ENCODE assay signal across 8 mouse cellular contexts in genomic region chr5:44224916-44225600, GRCm38 (mm10). TPM values are rescaled to one million over a fixed set of nuclear protein-coding genes. Genes with fewer than 3 reads are reported as not detected.
DNase-seq lines count a peak whose midpoint lies in the region; ATAC-seq and TF ChIP-seq lines count a peak whose summit lies in the region.

No protein-coding gene starts in this region.

- no peaks in the 10 kb centered on the region for H3K27me3 ChIP-seq in heart, embryonic 13.5 days (replicated peaks)
- H3K27me3 ChIP-seq in MEL (ENCODE audit: control insufficient read depth in 1 of 2, insufficient read depth in 2 of 2, low read length in 2 of 2): no peaks in the 10 kb centered on the region
- no peaks in the 10 kb centered on the region for H3K27me3 ChIP-seq in hindbrain, embryonic 10.5 days (ENCODE audit: insufficient read depth, poor library complexity, severe bottlenecking)
- no peaks in the 10 kb centered on the region for H3K27me3 ChIP-seq in midbrain, embryonic 12.5 days

- peak overlapping the region; percentile 98 for H3K9ac ChIP-seq in heart, embryonic 13.5 days
- H3K9ac ChIP-seq in MEL (ENCODE audit: control insufficient read depth, low read depth, low read length, poor library complexity, severe bottlenecking): peak overlapping the region; percentile 87
- no peak overlapping the region for H3K9ac ChIP-seq in midbrain, embryonic 12.5 days (replicated peaks)

- peaks cover 49% of the 10 kb centered on the region for H3K4me1 ChIP-seq in heart, embryonic 13.5 days
- H3K4me1 ChIP-seq in MEL (ENCODE audit: control insufficient read depth in 1 of 2, insufficient read depth in 2 of 2, low read length in 2 of 2): peaks cover 23 to 33% of the 10 kb centered on the region in 2 experiments
- H3K4me1 ChIP-seq in hindbrain, embryonic 10.5 days (replicated peaks): peaks cover 36% of the 10 kb centered on the region
- peaks cover 24% of the 10 kb centered on the region for H3K4me1 ChIP-seq in midbrain, embryonic 12.5 days

- no peaks in the 10 kb centered on the region for H3K36me3 ChIP-seq in heart, embryonic 13.5 days
- H3K36me3 ChIP-seq in MEL (ENCODE audit: control insufficient read depth in 1 of 2, insufficient read depth in 2 of 2, low read length in 2 of 2): peaks cover 8 to 38% of the 10 kb centered on the region in 2 experiments
- no peaks in the 10 kb centered on the region for H3K36me3 ChIP-seq in hindbrain, embryonic 10.5 days
- no peaks in the 10 kb centered on the region for H3K36me3 ChIP-seq in midbrain, embryonic 12.5 days

- TF ChIP-seq POLR2A in MEL (IDR thresholded peaks at IDR 0.05; ENCODE audit: control insufficient read depth in 1 of 2, insufficient read depth in 1 of 2, low read depth in 1 of 2, low read length in 2 of 2, poor library complexity in 1 of 2): no peak

- H3K9me3 ChIP-seq in heart, embryonic 13.5 days: no peaks in the 10 kb centered on the region
- H3K9me3 ChIP-seq in MEL (replicated peaks; ENCODE audit: insufficient read depth, low read length): no peaks in the 10 kb centered on the region
- H3K9me3 ChIP-seq in hindbrain, embryonic 10.5 days: no peaks in the 10 kb centered on the region
- H3K9me3 ChIP-seq in midbrain, embryonic 12.5 days: no peaks in the 10 kb centered on the region

- no peak for TF ChIP-seq RAD21 in MEL (IDR thresholded peaks at IDR 0.05; ENCODE audit: low read depth, low read length)

- WGBS in heart, embryonic 13.5 days: 77% methylated on average over 4 of the region's 4 CpGs
- WGBS in hindbrain, embryonic 10.5 days: 75% methylated on average over 4 of the region's 4 CpGs
- 65% methylated on average over 4 of the region's 4 CpGs for WGBS in midbrain, embryonic 12.5 days

- TF ChIP-seq CTCF in MEL (IDR thresholded peaks at IDR 0.05 in 2 of 3, conservative IDR thresholded peaks at IDR 0.05 in 1 of 3; ENCODE audit: control insufficient read depth in 1 of 3, insufficient read depth in 1 of 3, low read depth in 2 of 3, low read length in 3 of 3, poor library complexity in 1 of 3, severe bottlenecking in 1 of 3): no peak

- intact Hi-C loops in heart, postnatal 14 days (cut with DNase I): loop anchor here (5.0 to 10.0 kb wide), 2 partner anchors 47 to 1300 kb away; partner anchors contain the start of gene Med28
- intact Hi-C loops in left cerebral cortex, postnatal 10 days (cut with DNase I): no loop called here

- peak overlapping the region; percentile 90 for H3K4me2 ChIP-seq in heart, embryonic 13.5 days
- H3K4me2 ChIP-seq in midbrain, embryonic 12.5 days (replicated peaks): peak overlapping the region; percentile 64

- H3K27ac ChIP-seq in heart, embryonic 13.5 days (replicated peaks): no peak overlapping the region
- H3K27ac ChIP-seq in MEL (ENCODE audit: control insufficient read depth, low read depth, low read length): peak overlapping the region; percentile 51; the same call in 1 of the 2 replicates
- H3K27ac ChIP-seq in hindbrain, embryonic 10.5 days: no peak overlapping the region
- H3K27ac ChIP-seq in midbrain, embryonic 12.5 days (replicated peaks): no peak overlapping the region

- peak overlapping the region; percentile 96 for H3K4me3 ChIP-seq in heart, embryonic 13.5 days
- H3K4me3 ChIP-seq in MEL (ENCODE audit: control insufficient read depth in 1 of 2, insufficient read depth in 1 of 2, low read depth in 2 of 2, low read length in 2 of 2): peak overlapping the region; percentile 87 to 88
- peak overlapping the region; percentile 92 for H3K4me3 ChIP-seq in hindbrain, embryonic 10.5 days
- peak overlapping the region; percentile 94 for H3K4me3 ChIP-seq in midbrain, embryonic 12.5 days

- H3K79me2 ChIP-seq in MEL (ENCODE audit: control insufficient read depth, insufficient read depth, low read length, poor library complexity): peaks cover 67% of the 10 kb centered on the region

- no peak for TF ChIP-seq EP300 in MEL (IDR thresholded peaks at IDR 0.05; ENCODE audit: low read depth in 1 of 2, low read length in 2 of 2)

- ATAC-seq in heart, embryonic 13.5 days (ENCODE audit: extremely low read depth, insufficient number of reproducible peaks, low FRiP score, low TSS enrichment): no peak
- ATAC-seq in midbrain, embryonic 12.5 days (ENCODE audit: low FRiP score, low read depth): no peak

- DNase-seq in heart, postnatal 14 days: no peak
- DNase-seq in MEL (ENCODE audit: low read depth, low spot score): peak; percentile 31
- no peak for DNase-seq in hindbrain, embryonic 10.5 days (ENCODE audit: low spot score)
- DNase-seq in right cerebral cortex, postnatal 25 days: no peak
- no peak for DNase-seq in left cerebral cortex, postnatal 10 days (ENCODE audit: extremely low spot score in 1 of 2, low spot score in 2 of 2)
- DNase-seq in layer of hippocampus, adult 8-10 months (ENCODE audit: low spot score in 2 of 2): no peak

TF ChIP-seq in MEL, 35 proteins besides CTCF, POLR2A, EP300 and RAD21:
- TF ChIP-seq ETS1 (IDR thresholded peaks at IDR 0.05; ENCODE audit: low read depth, low read length) (0 out of 2 replicates have a peak, but pooled peaks have one; percentile 4), MAX (IDR thresholded peaks at IDR 0.05; ENCODE audit: low read length) (no peak), TAL1 (IDR thresholded peaks at IDR 0.05; ENCODE audit: low read length) (no peak), ZNF384 (IDR thresholded peaks at IDR 0.05; ENCODE audit: low read depth, low read length) (0 out of 2 replicates have a peak, but pooled peaks have one; percentile 12)
TF ChIP-seq in MEL: peak in this region for 2.

RNA-seq across cellular contexts. Expression of gene Tapt1, which starts 1.4 kb away (rescaled TPM):
- 18.1 and 22.5 TPM in 2 replicates for polyA plus RNA-seq in heart, embryonic 13.5 days (2015; fragmentation: Nextera tagmentation; extraction: Ambion mirVana)
- total RNA-seq in heart, postnatal 14 days (2021): 10 to 100 TPM; 23.4 to 23.9 TPM
- 39.8 and 47.0 TPM in 2 replicates for total RNA-seq in MEL (2012; rRNA removed)
- 10 to 100 TPM in 1 of 2 experiments, not detected in 1; 64.6 TPM for polyA plus RNA-seq in MEL (2012; ENCODE audit: insufficient read depth in 1 of 2, insufficient read length in 2 of 2, low read depth in 1 of 2, low replicate concordance in 2 of 2, missing spikeins in 1 of 2)
- polyA plus RNA-seq in hindbrain, embryonic 10.5 days (2016; fragmentation: Nextera tagmentation; extraction: Ambion mirVana): 21.6 and 23.1 TPM in 2 replicates
- polyA plus RNA-seq in midbrain, embryonic 12.5 days (2016; fragmentation: Nextera tagmentation; extraction: Ambion mirVana): 30.3 and 35.6 TPM in 2 replicates
- 10 to 100 TPM; 43.0 to 52.3 TPM for total RNA-seq in left cerebral cortex, postnatal 10 days (2021)
- total RNA-seq in layer of hippocampus, adult 8-10 months (2022): 10 to 100 TPM; 41.3 to 51.6 (median 46.6) TPM
